In the genomic region with DNA sequence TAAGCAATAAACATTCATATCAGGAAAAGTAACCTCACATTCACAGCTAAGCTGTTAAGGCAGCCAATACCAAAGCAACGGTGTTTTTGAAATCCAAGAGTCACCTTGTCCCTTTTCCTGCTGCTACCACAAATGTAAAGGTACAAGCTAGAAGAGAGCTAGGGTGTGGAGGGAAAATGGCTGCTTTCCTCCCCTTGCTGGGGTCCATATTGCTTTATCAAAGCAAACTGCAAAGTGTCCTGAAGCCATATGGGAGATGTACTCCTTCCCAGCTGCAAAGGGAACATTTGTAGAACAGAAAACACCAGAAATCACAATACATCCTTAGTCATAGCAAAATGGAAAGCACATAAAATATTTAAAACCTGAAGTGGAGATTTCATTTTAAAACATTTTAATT, we compare ENCODE assay signal across 16 mouse cellular contexts.
A peak's percentile ranks its signal among the peaks of the same experiment; 100 is the strongest.
DNase-seq lines count a peak whose midpoint lies in the region; ATAC-seq lines count a peak whose summit lies in the region.
"Had no signal": no experiment of that assay in that cellular context is flagged by ENCODE, and none has a peak within 500 bp of the region (broad histone marks: within the 10 kb centered on the region; RNA-seq: fewer than 3 reads in every experiment).

No protein-coding gene starts in this region.

- H3K4me3 ChIP-seq in embryonic facial prominence, embryonic 11.5 days (ENCODE audit: low read depth, low read length), result no peak overlapping the region
- H3K4me3 ChIP-seq in embryonic facial prominence, embryonic 10.5 days, result no peak overlapping the region
- no peak overlapping the region for H3K4me3 ChIP-seq in kidney, embryonic 15.5 days (replicated peaks)
- no peak overlapping the region for H3K4me3 ChIP-seq in neural tube, embryonic 13.5 days
- H3K4me3 ChIP-seq in neural tube, embryonic 15.5 days (replicated peaks), result no peak overlapping the region
- H3K4me3 ChIP-seq: forebrain, embryonic 13.5 days had no signal

- no peak overlapping the region for H3K9ac ChIP-seq in embryonic facial prominence, embryonic 11.5 days (replicated peaks; ENCODE audit: low read length)
- H3K9ac ChIP-seq in kidney, embryonic 15.5 days, result no peak overlapping the region
- no peak overlapping the region for H3K9ac ChIP-seq in neural tube, embryonic 13.5 days
- H3K9ac ChIP-seq in neural tube, embryonic 15.5 days (replicated peaks), result no peak overlapping the region
- H3K9ac ChIP-seq: forebrain, embryonic 13.5 days had no signal

- peaks cover 2% of the 10 kb centered on the region; the same call in 1 of the 2 replicates for H3K4me1 ChIP-seq in embryonic facial prominence, embryonic 11.5 days (ENCODE audit: control insufficient read depth, insufficient read depth, low read length)
- peaks cover 18% of the 10 kb centered on the region for H3K4me1 ChIP-seq in embryonic facial prominence, embryonic 10.5 days
- peaks cover 18% of the 10 kb centered on the region for H3K4me1 ChIP-seq in kidney, embryonic 15.5 days
- H3K4me1 ChIP-seq in neural tube, embryonic 13.5 days (replicated peaks), result 0 out of 2 replicates have a peak, but pooled peaks cover 4% of the 10 kb centered on the region
- H3K4me1 ChIP-seq in neural tube, embryonic 15.5 days, result no peaks in the 10 kb centered on the region
- H3K4me1 ChIP-seq: forebrain, embryonic 13.5 days had no signal

- H3K27ac ChIP-seq in embryonic facial prominence, embryonic 11.5 days (replicated peaks; ENCODE audit: low read depth, low read length), result peak overlapping the region; percentile 44; the same call in 1 of the 2 replicates
- no peak overlapping the region for H3K27ac ChIP-seq in embryonic facial prominence, embryonic 10.5 days (replicated peaks)
- H3K27ac ChIP-seq in kidney, embryonic 15.5 days, result peak overlapping the region; percentile 86
- H3K27ac ChIP-seq in neural tube, embryonic 13.5 days (replicated peaks), result peak overlapping the region; percentile 59
- no peak overlapping the region for H3K27ac ChIP-seq in neural tube, embryonic 15.5 days (replicated peaks)
- H3K27ac ChIP-seq: forebrain, embryonic 13.5 days; macrophage had no signal

- no peak overlapping the region for H3K4me2 ChIP-seq in embryonic facial prominence, embryonic 11.5 days (ENCODE audit: low read depth, low read length)
- no peak overlapping the region for H3K4me2 ChIP-seq in kidney, embryonic 15.5 days
- H3K4me2 ChIP-seq in neural tube, embryonic 13.5 days, result no peak overlapping the region
- no peak overlapping the region for H3K4me2 ChIP-seq in neural tube, embryonic 15.5 days
- H3K4me2 ChIP-seq: forebrain, embryonic 13.5 days had no signal

- H3K36me3 ChIP-seq in embryonic facial prominence, embryonic 11.5 days (replicated peaks; ENCODE audit: control insufficient read depth, insufficient read depth, low read depth, low read length), result no peaks in the 10 kb centered on the region
- no peaks in the 10 kb centered on the region for H3K36me3 ChIP-seq in embryonic facial prominence, embryonic 10.5 days (replicated peaks)
- no peaks in the 10 kb centered on the region for H3K36me3 ChIP-seq in kidney, embryonic 15.5 days
- H3K36me3 ChIP-seq in neural tube, embryonic 13.5 days, result no peaks in the 10 kb centered on the region
- H3K36me3 ChIP-seq in neural tube, embryonic 15.5 days, result no peaks in the 10 kb centered on the region

- 86% methylated on average over 1 of the region's 1 CpGs for WGBS in embryonic facial prominence, embryonic 11.5 days
- 96% methylated on average over 1 of the region's 1 CpGs for WGBS in embryonic facial prominence, embryonic 10.5 days
- 76% methylated on average over 1 of the region's 1 CpGs for WGBS in kidney, embryonic 15.5 days
- 85% methylated on average over 1 of the region's 1 CpGs for WGBS in neural tube, embryonic 13.5 days
- 85% methylated on average over 1 of the region's 1 CpGs for WGBS in neural tube, embryonic 15.5 days

- ATAC-seq in embryonic facial prominence, embryonic 11.5 days (replicated peaks; ENCODE audit: insufficient number of reproducible peaks, low FRiP score, low TSS enrichment, low read depth), result no peak
- ATAC-seq in kidney, embryonic 15.5 days (replicated peaks; ENCODE audit: low FRiP score), result no peak
- no peak for ATAC-seq in neural tube, embryonic 13.5 days (ENCODE audit: low read depth)
- ATAC-seq in neural tube, embryonic 15.5 days (ENCODE audit: low FRiP score), result no peak
- ATAC-seq: forebrain, embryonic 13.5 days; midbrain, embryonic 16.5 days had no signal

- DNase-seq in embryonic facial prominence, embryonic 11.5 days (ENCODE audit: low spot score), result no peak
- no peak for DNase-seq in embryonic facial prominence, embryonic 10.5 days (ENCODE audit: low spot score)
- no peak for DNase-seq in kidney, postnatal 25 days
- DNase-seq in urinary bladder, postnatal 36 days (ENCODE audit: low spot score in 2 of 2), result no peak
- DNase-seq in gastrocnemius, postnatal 25 days, result no peak
- DNase-seq: cerebellum, adult 18-20 months; heart, postnatal 10 days; kidney, postnatal 10 days; liver; right cerebral cortex, postnatal 4 days had no signal

- H3K27me3 ChIP-seq in embryonic facial prominence, embryonic 11.5 days (ENCODE audit: control insufficient read depth, insufficient read depth, low read length), result no peaks in the 10 kb centered on the region
- no peaks in the 10 kb centered on the region for H3K27me3 ChIP-seq in embryonic facial prominence, embryonic 10.5 days (replicated peaks; ENCODE audit: low read depth, poor library complexity, severe bottlenecking)
- H3K27me3 ChIP-seq in kidney, embryonic 15.5 days, result no peaks in the 10 kb centered on the region
- no peaks in the 10 kb centered on the region for H3K27me3 ChIP-seq in neural tube, embryonic 13.5 days
- no peaks in the 10 kb centered on the region for H3K27me3 ChIP-seq in neural tube, embryonic 15.5 days (replicated peaks)
- H3K27me3 ChIP-seq: forebrain, embryonic 13.5 days had no signal

- H3K9me3 ChIP-seq in embryonic facial prominence, embryonic 11.5 days (replicated peaks; ENCODE audit: control insufficient read depth, low read length), result no peaks in the 10 kb centered on the region
- H3K9me3 ChIP-seq in embryonic facial prominence, embryonic 10.5 days, result no peaks in the 10 kb centered on the region
- no peaks in the 10 kb centered on the region for H3K9me3 ChIP-seq in kidney, embryonic 15.5 days (replicated peaks)
- peaks cover 6% of the 10 kb centered on the region; the same call in 1 of the 2 replicates for H3K9me3 ChIP-seq in neural tube, embryonic 13.5 days
- H3K9me3 ChIP-seq in neural tube, embryonic 15.5 days (replicated peaks), result no peaks in the 10 kb centered on the region
- H3K9me3 ChIP-seq: forebrain, embryonic 13.5 days had no signal

Comparison
In these comparisons a context has a peak if more than half of its experiments do, and no peak if none do; other contexts are left out.
1. H3K27ac ChIP-seq: peak in embryonic facial prominence, embryonic 11.5 days (single experiment), kidney, embryonic 15.5 days (single experiment) and neural tube, embryonic 13.5 days (single experiment); none in embryonic facial prominence, embryonic 10.5 days (single experiment) and neural tube, embryonic 15.5 days (single experiment).